Mouse (Mus musculus) neural tube, embryonic 14.5 days (tissue): Measurements from ENCODE around the gene Cldn18. TPM values are rescaled to one million over a fixed set of nuclear protein-coding genes. Genes with fewer than 3 reads are reported as not detected.

Experiments
- ATAC-seq: fragments of 200-750 bp; cut with Nextera tagmentation; 2 replicates; pipeline ENCODE4 v1.8.0; 2017; ENCODE audit warnings: low read depth, mild to moderate bottlenecking, moderate TSS enrichment, moderate library complexity
- H3K27ac ChIP-seq: fragments of 300-500 bp; sonication (generic); 2 replicates; pipeline ENCODE4 v1.5.1; 2014; ENCODE audit warnings: low read depth, mild to moderate bottlenecking, control low read depth, low read length, moderate library complexity, mixed read lengths
- H3K27me3 ChIP-seq: fragments of 300-500 bp; sonication (generic); 2 replicates; pipeline ENCODE4 v1.6.1; 2014; ENCODE audit warnings: low read length; ENCODE audit not compliant: control insufficient read depth, insufficient read depth
- H3K36me3 ChIP-seq: fragments of 300-500 bp; sonication (generic); 2 replicates; pipeline ENCODE4 v1.6.1; 2014; ENCODE audit warnings: low read length, mixed read lengths; ENCODE audit not compliant: control insufficient read depth, insufficient read depth
- H3K4me1 ChIP-seq: fragments of 300-500 bp; sonication (generic); 2 replicates; pipeline ENCODE4 v1.6.1; 2014; ENCODE audit warnings: low read length; ENCODE audit not compliant: control insufficient read depth, insufficient read depth
- H3K4me2 ChIP-seq: fragments of 300-500 bp; sonication (generic); 2 replicates; pipeline ENCODE4 v1.6.1; 2014; ENCODE audit warnings: mild to moderate bottlenecking, low read depth, low read length, control low read depth
- H3K4me3 ChIP-seq: fragments of 300-500 bp; sonication (generic); 2 replicates; pipeline ENCODE4 v1.5.1; 2014; ENCODE audit warnings: low read depth, low read length, control low read depth, mixed read lengths
- H3K9ac ChIP-seq: fragments of 300-500 bp; sonication (generic); replicated peaks from 2 replicates; pipeline ENCODE4 v1.6.1; 2014; ENCODE audit warnings: low read depth, mild to moderate bottlenecking, control low read depth, low read length, mixed read lengths
- H3K9me3 ChIP-seq: fragments of 300-500 bp; sonication (generic); 2 replicates; pipeline ENCODE4 v1.6.1; 2016; ENCODE audit warnings: low read length; ENCODE audit not compliant: control insufficient read depth
- WGBS: fragments of 180-500 bp; shearing (Covaris S2); extraction: QIAGEN DNeasy Blood & Tissue Kit; methylation state at CpG from one replicate; pipeline ENCODE4 v1.1.7; 2014; 5-methylcytosine and 5-hydroxymethylcytosine counted together
- polyA plus RNA-seq: library from polyadenylated mRNA; unstranded; fragments of >200 nt; fragmentation: Nextera tagmentation; extraction: Ambion mirVana; gene quantifications from 2 replicates; pipeline ENCODE4 v1.2.1, GENCODE M21; 2014

Gene Cldn18
- polyA plus RNA-seq, 1 experiment from 2014 or later: not detected

DNA sequence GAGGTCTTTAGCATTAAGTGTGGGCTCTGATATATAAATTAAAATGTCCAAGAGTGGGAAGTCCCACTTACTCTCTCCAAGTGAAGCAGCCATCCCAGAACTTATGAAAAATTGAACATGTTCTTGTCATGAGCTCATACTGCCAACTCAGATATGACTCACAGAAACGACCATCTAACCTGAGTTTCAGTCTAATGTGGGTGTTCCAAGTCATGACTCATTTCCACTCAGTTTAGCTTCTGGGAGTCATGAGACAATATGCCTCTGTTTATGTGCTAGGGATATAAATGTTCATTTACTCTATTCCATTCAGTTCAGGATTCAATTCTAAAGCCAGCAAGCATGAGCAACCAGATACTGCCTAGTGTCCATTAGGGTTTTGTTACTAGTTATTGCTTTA lies 2.9 kb upstream of the Cldn18 start:
- Histone ChIP-seq H3K4me2 (no peak overlapping the region), H3K36me3 (no peaks in the 10 kb centered on the region), H3K9me3 (no peaks in the 10 kb centered on the region), H3K27ac (no peak overlapping the region), H3K27me3 (no peaks in the 10 kb centered on the region), H3K4me3 (no peak overlapping the region), H3K9ac (no peak overlapping the region), H3K4me1 (no peaks in the 10 kb centered on the region)
- ATAC-seq: no peak
- WGBS: 62% methylated on average over 1 of the region's 1 CpGs

- no peak for ATAC-seq
- Histone ChIP-seq H3K4me3 (no peak overlapping the region), H3K36me3 (no peaks in the 10 kb centered on the region), H3K9ac (no peak overlapping the region), H3K4me1 (no peaks in the 10 kb centered on the region), H3K27ac (no peak overlapping the region), H3K4me2 (no peak overlapping the region), H3K9me3 (no peaks in the 10 kb centered on the region), H3K27me3 (no peaks in the 10 kb centered on the region)
- WGBS: 86% methylated on average over 4 of the region's 4 CpGs
Measured at GRCm38 (mm10) chr9:99710297-99710696, 6.8 kb downstream of the Cldn18 start.

DNA sequence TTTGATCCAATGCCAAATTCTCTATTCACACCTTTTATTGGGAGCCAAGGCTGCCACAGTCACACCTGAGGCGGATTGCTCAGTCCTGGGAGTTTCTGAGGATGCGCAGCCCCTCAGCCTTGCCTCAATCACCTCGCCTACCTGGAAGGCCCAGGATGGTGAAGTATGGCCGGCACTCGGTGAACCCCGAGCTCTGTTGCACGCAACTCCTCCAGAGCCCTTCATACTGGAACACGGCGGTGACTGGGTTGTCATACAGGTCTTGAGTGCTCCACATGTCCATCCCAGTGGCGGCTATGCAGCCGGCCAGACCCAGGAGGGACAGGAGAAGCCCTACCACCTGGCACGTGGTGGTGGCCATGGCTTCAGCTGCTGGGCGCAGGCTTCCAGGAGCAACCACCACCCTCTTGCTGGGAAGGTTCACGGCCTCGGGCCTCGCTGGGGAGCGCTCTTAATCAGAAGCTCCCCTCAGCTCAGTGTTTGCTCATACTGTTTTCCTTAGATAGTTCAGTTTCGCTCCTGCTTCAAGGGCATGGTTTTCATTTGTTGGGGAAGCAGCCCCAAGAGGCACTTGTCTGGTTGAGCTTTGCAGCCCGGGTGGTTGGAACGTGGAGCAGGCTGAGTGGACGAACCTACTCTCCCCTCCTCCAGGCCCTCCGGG lies 7.3 kb downstream of the Cldn18 start:
- Histone ChIP-seq H3K27ac (no peak overlapping the region), H3K4me2 (no peak overlapping the region), H3K9ac (no peak overlapping the region), H3K27me3 (no peaks in the 10 kb centered on the region), H3K4me1 (no peaks in the 10 kb centered on the region), H3K9me3 (no peaks in the 10 kb centered on the region), H3K4me3 (no peak overlapping the region), H3K36me3 (no peaks in the 10 kb centered on the region)
- ATAC-seq: no peak
- WGBS: 92% methylated on average over 22 of the region's 22 CpGs

GRCm38 (mm10) chr9:99707425-99708126 lies 9.5 kb downstream of the Cldn18 start:
- ATAC-seq: no peak
- Histone ChIP-seq H3K9me3 (no peaks in the 10 kb centered on the region), H3K36me3 (no peaks in the 10 kb centered on the region), H3K9ac (no peak overlapping the region), H3K4me1 (no peaks in the 10 kb centered on the region), H3K4me2 (no peak overlapping the region), H3K4me3 (no peak overlapping the region), H3K27ac (no peak overlapping the region), H3K27me3 (no peaks in the 10 kb centered on the region)
- 70% methylated on average over 11 of the region's 11 CpGs for WGBS

GRCm38 (mm10) chr9:99706264-99706663 lies 10.8 kb downstream of the Cldn18 start:
- no peak overlapping the region for H3K4me2 ChIP-seq
- ATAC-seq: no peak
- no peak overlapping the region for H3K27ac ChIP-seq
- WGBS: 94% methylated on average over 6 of the region's 6 CpGs
- H3K4me1 ChIP-seq: no peaks in the 10 kb centered on the region
- H3K4me3 ChIP-seq: no peak overlapping the region
- no peak overlapping the region for H3K9ac ChIP-seq
- H3K9me3 ChIP-seq: no peaks in the 10 kb centered on the region
- H3K36me3 ChIP-seq: no peaks in the 10 kb centered on the region
- no peaks in the 10 kb centered on the region for H3K27me3 ChIP-seq

DNA sequence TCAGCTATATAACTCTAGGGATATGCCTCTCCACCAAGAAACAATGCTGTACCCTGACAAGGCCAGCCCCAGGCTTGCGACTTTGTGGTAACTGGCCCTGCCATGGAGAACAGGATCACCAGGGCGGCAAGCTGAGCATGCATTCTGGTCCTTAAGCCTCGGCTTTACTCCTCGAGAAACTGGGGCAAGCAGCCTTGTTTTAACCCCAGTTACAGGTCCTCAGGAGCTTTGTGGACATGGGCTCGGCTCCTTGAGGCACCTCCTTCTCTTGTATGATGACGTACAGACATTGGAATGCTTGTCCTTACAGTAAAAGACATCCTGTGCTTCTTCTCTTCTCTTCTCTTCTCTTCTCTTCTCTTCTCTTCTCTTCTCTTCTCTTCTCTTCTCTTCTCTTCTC lies 13.4 kb downstream of the Cldn18 start:
- Histone ChIP-seq H3K4me1 (no peaks in the 10 kb centered on the region), H3K9me3 (no peaks in the 10 kb centered on the region), H3K4me2 (no peak overlapping the region), H3K4me3 (no peak overlapping the region), H3K27me3 (no peaks in the 10 kb centered on the region), H3K9ac (no peak overlapping the region), H3K36me3 (no peaks in the 10 kb centered on the region), H3K27ac (no peak overlapping the region)
- ATAC-seq: no peak
- 80% methylated on average over 6 of the region's 6 CpGs for WGBS

- H3K9ac ChIP-seq: no peak overlapping the region
- no peaks in the 10 kb centered on the region for H3K9me3 ChIP-seq
- no peak overlapping the region for H3K27ac ChIP-seq
- 91% methylated on average over 6 of the region's 6 CpGs for WGBS
- no peak overlapping the region for H3K4me2 ChIP-seq
- no peaks in the 10 kb centered on the region for H3K4me1 ChIP-seq
- no peaks in the 10 kb centered on the region for H3K36me3 ChIP-seq
- no peaks in the 10 kb centered on the region for H3K27me3 ChIP-seq
- no peak overlapping the region for H3K4me3 ChIP-seq
- no peak for ATAC-seq
Measured at GRCm38 (mm10) chr9:99702215-99702614, 14.9 kb downstream of the Cldn18 start.

DNA sequence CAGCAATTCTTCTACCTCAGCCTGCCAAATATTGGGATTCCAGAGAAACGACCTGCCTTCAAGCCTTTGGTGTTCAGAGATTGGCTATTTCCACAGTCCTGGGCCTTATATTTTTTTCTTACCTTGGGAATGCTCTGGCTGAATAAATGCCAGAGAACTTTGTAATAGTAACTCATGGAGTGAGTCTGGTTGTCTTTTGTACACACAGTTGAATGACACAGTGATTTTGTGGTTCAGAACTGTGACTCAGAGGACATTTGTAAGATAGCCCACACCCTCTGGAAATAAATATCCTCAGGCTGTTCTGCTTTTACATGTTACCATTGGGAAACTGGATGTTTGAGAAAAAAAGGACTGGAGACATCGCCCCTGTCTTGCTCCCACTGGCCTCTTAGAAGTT lies 15.9 kb downstream of the Cldn18 start:
- WGBS: 89% methylated on average over 2 of the region's 2 CpGs
- Histone ChIP-seq H3K27me3 (no peaks in the 10 kb centered on the region), H3K27ac (no peak overlapping the region), H3K9ac (no peak overlapping the region), H3K4me3 (no peak overlapping the region), H3K4me2 (no peak overlapping the region), H3K36me3 (no peaks in the 10 kb centered on the region), H3K4me1 (no peaks in the 10 kb centered on the region), H3K9me3 (no peaks in the 10 kb centered on the region)
- ATAC-seq: no peak

DNA sequence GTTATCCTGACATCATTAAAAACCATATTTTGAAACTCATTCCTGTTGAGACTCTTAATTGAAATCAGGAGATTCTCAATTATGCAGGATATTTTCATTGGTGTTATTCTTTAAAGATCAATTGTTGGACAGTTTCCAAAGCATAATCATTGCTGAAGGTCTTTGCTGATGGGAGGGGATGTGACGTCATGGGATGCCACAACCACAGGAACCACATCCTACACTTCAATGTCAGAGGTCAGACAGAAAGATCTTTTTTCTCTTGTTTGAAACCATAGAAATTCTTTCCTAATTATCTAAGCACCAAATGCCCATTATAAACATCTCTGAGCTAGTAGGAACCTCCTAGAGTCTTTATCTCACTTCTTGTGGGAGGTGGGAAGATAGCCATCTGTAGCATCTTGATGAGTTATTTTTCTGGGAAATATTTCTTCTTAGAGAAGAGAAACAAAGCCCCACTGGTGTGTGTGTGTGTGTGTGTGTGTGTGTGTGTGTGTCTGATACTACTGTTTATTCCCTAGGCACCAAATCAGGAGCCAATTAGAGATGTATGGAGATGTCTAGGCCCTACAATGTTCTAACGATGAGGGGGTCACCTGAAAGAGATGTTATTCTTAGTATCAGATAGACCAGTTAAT lies 17.2 kb downstream of the Cldn18 start:
- no peak for ATAC-seq
- Histone ChIP-seq H3K9me3 (no peaks in the 10 kb centered on the region), H3K27ac (no peak overlapping the region), H3K4me3 (no peak overlapping the region), H3K9ac (no peak overlapping the region), H3K36me3 (no peaks in the 10 kb centered on the region), H3K4me1 (no peaks in the 10 kb centered on the region), H3K4me2 (no peak overlapping the region), H3K27me3 (no peaks in the 10 kb centered on the region)
- 92% methylated on average over 2 of the region's 2 CpGs for WGBS
